Mouse (Mus musculus) cortical plate, adult 2 months (tissue): Measurements from ENCODE around the gene Fam178b. TPM values are rescaled to one million over a fixed set of nuclear protein-coding genes. Genes with fewer than 3 reads are reported as not detected.

Experiments
- H3K27ac ChIP-seq: fragments of 200-500 bp; 2 replicates; pipeline ENCODE4 v1.5.1; 2012; ENCODE audit warnings: low read length, control low read depth, inconsistent platforms; ENCODE audit not compliant: insufficient read depth
- H3K4me1 ChIP-seq: fragments of 200-500 bp; 2 replicates; pipeline ENCODE4 v1.6.1; 2011; ENCODE audit warnings: low read length; ENCODE audit not compliant: control insufficient read depth, insufficient read depth
- H3K4me3 ChIP-seq: fragments of 200-500 bp; 2 replicates; pipeline ENCODE4 v1.5.1; 2011; ENCODE audit warnings: mild to moderate bottlenecking, low read length, control low read depth; ENCODE audit not compliant: insufficient read depth
- CTCF ChIP-seq: fragments of 200-500 bp; IDR thresholded peaks from 2 replicates; pipeline ENCODE4 v1.5.1; 2011; ENCODE audit warnings: mild to moderate bottlenecking, control low read depth, low read length; ENCODE audit not compliant: insufficient read depth; ENCODE audit errors: extremely low read depth
- POLR2A ChIP-seq: fragments of 200-500 bp; IDR thresholded peaks from 2 replicates; pipeline ENCODE4 v1.6.1; 2011; ENCODE audit warnings: mild to moderate bottlenecking, low read length, control low read depth; ENCODE audit not compliant: insufficient read depth; ENCODE audit errors: extremely low read depth
- polyA plus RNA-seq: library from polyadenylated mRNA; depleted of rRNA; stranded (reverse); fragments of >200 nt; gene quantifications from 2 replicates; pipeline ENCODE4 v1.2.3, GENCODE M21; 2012

Gene Fam178b
- polyA plus RNA-seq, 1 experiment: 1.3 TPM

DNA sequence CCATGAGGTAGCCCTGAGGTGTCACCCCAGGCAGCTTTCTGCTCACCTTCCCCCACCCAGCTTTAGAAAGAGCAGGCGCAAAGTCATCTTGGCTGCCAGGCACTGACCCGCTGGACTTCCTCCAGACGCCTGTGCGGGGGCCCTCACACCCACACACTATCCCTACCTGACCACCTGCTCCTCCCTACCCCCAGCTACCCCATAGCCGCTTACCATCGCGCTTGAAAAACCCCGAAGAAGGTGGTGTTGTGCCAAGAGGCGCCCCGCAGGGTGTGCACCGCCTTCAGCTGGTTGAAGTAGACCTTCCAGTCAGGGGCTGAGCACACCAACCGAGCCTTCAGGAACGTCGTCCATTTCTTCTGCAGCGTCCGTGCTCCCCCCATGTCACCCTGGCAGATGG lies 130.5 kb downstream of the Fam178b start:
- TF ChIP-seq CTCF (no peak), POLR2A (no peak)
- no peak overlapping the region for H3K4me3 ChIP-seq
- peaks cover 4% of the 10 kb centered on the region; the same call in 1 of the 2 replicates for H3K4me1 ChIP-seq

DNA sequence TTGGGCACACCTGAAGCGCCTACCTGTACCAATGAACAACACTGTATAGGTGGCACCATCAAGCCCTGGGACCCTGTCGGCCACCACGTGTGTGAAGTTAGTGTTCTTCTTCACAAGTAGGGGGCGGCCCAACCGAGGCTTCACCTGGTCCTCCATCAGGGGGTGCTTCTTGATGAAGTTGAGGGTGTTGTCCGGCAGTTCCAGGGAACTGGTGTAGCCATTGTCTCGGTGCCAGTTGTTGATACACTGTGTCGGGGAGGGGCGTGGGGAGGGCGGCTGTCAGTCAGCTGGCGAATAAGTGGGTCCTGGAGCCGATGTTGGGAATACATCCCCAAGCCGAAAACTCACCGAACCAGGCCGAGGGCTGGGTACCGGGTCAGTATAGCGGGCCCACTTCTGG lies 131.1 kb downstream of the Fam178b start:
- TF ChIP-seq CTCF: no peak
- no peak for TF ChIP-seq POLR2A
- no peak overlapping the region for H3K27ac ChIP-seq
- no peak overlapping the region for H3K4me3 ChIP-seq
- H3K4me1 ChIP-seq: peaks cover 4% of the 10 kb centered on the region; the same call in 1 of the 2 replicates

More for the DNA sequence above, 130.5 kb downstream of the Fam178b start:
- H3K27ac ChIP-seq: no peak overlapping the region

- Histone ChIP-seq H3K4me1 (peaks cover 4% of the 10 kb centered on the region; the same call in 1 of the 2 replicates), H3K27ac (no peak overlapping the region), H3K4me3 (no peak overlapping the region)
- no peak for TF ChIP-seq CTCF
- TF ChIP-seq POLR2A: no peak
Measured at GRCm38 (mm10) chr1:36550075-36550863, 132.7 kb downstream of the Fam178b start.

DNA sequence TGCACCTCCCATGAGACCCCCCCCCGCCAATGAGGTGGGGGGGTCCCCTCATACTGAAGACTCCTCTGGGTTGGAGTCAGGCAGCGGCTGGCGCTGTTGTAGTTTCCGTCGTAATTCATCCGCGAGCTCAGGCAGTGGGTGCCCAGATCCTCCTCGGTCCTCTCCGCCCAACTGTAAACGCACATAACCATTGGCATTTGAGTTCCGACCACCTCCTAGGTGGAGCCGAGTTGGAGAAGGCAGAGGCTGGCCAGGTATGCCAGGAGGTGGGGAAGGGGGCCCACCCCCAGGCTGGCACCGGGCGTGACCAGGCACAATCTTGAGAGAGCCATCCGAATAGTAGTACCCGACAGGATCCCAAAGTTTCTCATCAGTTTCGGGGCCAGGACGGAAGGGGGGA lies 133.5 kb downstream of the Fam178b start:
- TF ChIP-seq CTCF: no peak
- no peak for TF ChIP-seq POLR2A

DNA sequence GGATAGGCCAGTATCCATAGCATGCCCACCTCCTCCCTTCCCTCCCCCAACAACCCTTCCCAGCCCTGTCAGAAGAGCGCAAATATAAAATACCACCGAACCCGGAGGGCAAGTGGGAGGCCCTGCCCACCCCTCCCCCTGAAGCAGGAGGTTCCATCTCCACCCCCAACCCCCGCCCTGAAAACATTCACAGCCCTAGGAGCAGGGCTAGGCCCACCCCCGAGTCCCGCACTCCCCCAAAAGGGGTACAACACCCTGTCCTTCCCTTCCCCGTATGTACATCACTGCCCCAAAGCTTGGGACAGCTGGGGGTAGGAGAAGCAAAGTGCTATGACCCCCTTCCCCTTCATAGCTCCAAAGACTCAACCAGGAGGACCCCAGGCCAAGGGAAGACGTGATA lies 134.2 kb downstream of the Fam178b start:
- H3K27ac ChIP-seq: no peak overlapping the region
- TF ChIP-seq CTCF (no peak), POLR2A (no peak)
- no peaks in the 10 kb centered on the region for H3K4me1 ChIP-seq

More for the DNA sequence above, 133.5 kb downstream of the Fam178b start:
- no peak overlapping the region for H3K4me3 ChIP-seq
- no peak overlapping the region for H3K27ac ChIP-seq
- no peaks in the 10 kb centered on the region for H3K4me1 ChIP-seq

GRCm38 (mm10) chr1:36547981-36548598 lies 134.9 kb downstream of the Fam178b start:
- no peak overlapping the region for H3K4me3 ChIP-seq
- no peak overlapping the region for H3K27ac ChIP-seq
- H3K4me1 ChIP-seq: no peaks in the 10 kb centered on the region
- TF ChIP-seq POLR2A (no peak), CTCF (no peak)

More for the DNA sequence above, 134.2 kb downstream of the Fam178b start:
- H3K4me3 ChIP-seq: no peak overlapping the region

GRCm38 (mm10) chr1:36546888-36547471 lies 136.0 kb downstream of the Fam178b start, which contains the start of gene Ankrd39:
Ankrd39 (minus strand) TSS chr1:36547445.
- TF ChIP-seq CTCF (peak; percentile 100), POLR2A (peak; percentile 78)
- Histone ChIP-seq H3K27ac (no peak within 1 kb of the TSS), H3K4me1 (no peaks in the 10 kb centered on the region), H3K4me3 (peak within 1 kb of the TSS; percentile 67)

GRCm38 (mm10) chr1:36545845-36546600 lies 137.0 kb downstream of the Fam178b start:
- peak overlapping the region; percentile 67 for H3K4me3 ChIP-seq
- H3K4me1 ChIP-seq: no peaks in the 10 kb centered on the region
- no peak for TF ChIP-seq CTCF
- no peak for TF ChIP-seq POLR2A
- H3K27ac ChIP-seq: no peak overlapping the region

- Histone ChIP-seq H3K27ac (no peak overlapping the region), H3K4me3 (no peak overlapping the region), H3K4me1 (no peaks in the 10 kb centered on the region)
- TF ChIP-seq POLR2A (no peak), CTCF (no peak)
Measured at GRCm38 (mm10) chr1:36545382-36545781, 137.6 kb downstream of the Fam178b start.
